Mouse (Mus musculus) heart, postnatal 0 days (tissue): ENCODE results near the gene Magoh.

Experiments used
- CTCF ChIP-seq: IDR thresholded peaks from 2 replicates; pipeline ENCODE4 v1.5.1; 2016; ENCODE audit warnings: antibody characterized with exemption, control low read depth, low read depth
- EP300 ChIP-seq: IDR thresholded peaks from 2 replicates; pipeline ENCODE4 v1.6.1; 2016; ENCODE audit warnings: antibody characterized with exemption, low read depth

- TF ChIP-seq CTCF (no peak), EP300 (no peak)
Observed at GRCm38 (mm10) chr4:107889385-107889730, 9.8 kb downstream of the Magoh start.
